Comparison of ENCODE assay signal across 7 mouse cellular contexts in genomic region chr9:114562919-114563751, GRCm38 (mm10). TPM values are rescaled to one million over a fixed set of nuclear protein-coding genes. Genes with fewer than 3 reads are reported as not detected.
A peak's percentile ranks its signal among the peaks of the same experiment; 100 is the strongest.
DNase-seq lines count a peak whose midpoint lies in the region; ATAC-seq lines count a peak whose summit lies in the region.

No protein-coding gene starts in this region.

- no peaks in the 10 kb centered on the region for H3K36me3 ChIP-seq in lung, embryonic 15.5 days
- no peaks in the 10 kb centered on the region for H3K36me3 ChIP-seq in hindbrain, embryonic 14.5 days (replicated peaks; ENCODE audit: control insufficient read depth, insufficient read depth)

- 1% methylated on average over 116 of the region's 122 CpGs for WGBS in lung, embryonic 15.5 days
- under 1% methylated on average over 99 of the region's 122 CpGs for WGBS in hindbrain, embryonic 14.5 days

- H3K4me3 ChIP-seq in lung, embryonic 15.5 days, result peak overlapping the region; percentile 70
- peak overlapping the region; percentile 67 for H3K4me3 ChIP-seq in hindbrain, embryonic 14.5 days (replicated peaks; ENCODE audit: low read length)

- H3K9ac ChIP-seq in lung, embryonic 15.5 days, result peak overlapping the region; percentile 75
- H3K9ac ChIP-seq in hindbrain, embryonic 14.5 days, result peak overlapping the region; percentile 73

- peak overlapping the region; percentile 96 for H3K4me2 ChIP-seq in lung, embryonic 15.5 days
- peak overlapping the region; percentile 69 for H3K4me2 ChIP-seq in hindbrain, embryonic 14.5 days (replicated peaks)

- no peak for DNase-seq in lung, postnatal 36 days
- DNase-seq in embryo, embryonic 9.5 days (ENCODE audit: extremely low spot score), result peak; percentile 58
- peak; percentile 65 for DNase-seq in hindbrain, embryonic 14.5 days (ENCODE audit: low spot score)
- DNase-seq in lung, postnatal 4 days, result peak; percentile 19 to 41
- peak; percentile 18 for DNase-seq in thymus, postnatal 25 days
- DNase-seq in adrenal gland, postnatal 10 days, result no peak

- H3K9me3 ChIP-seq in lung, embryonic 15.5 days, result no peaks in the 10 kb centered on the region
- H3K9me3 ChIP-seq in hindbrain, embryonic 14.5 days (ENCODE audit: control insufficient read depth, low read length), result no peaks in the 10 kb centered on the region

- peaks cover 13% of the 10 kb centered on the region for H3K27me3 ChIP-seq in lung, embryonic 15.5 days
- H3K27me3 ChIP-seq in hindbrain, embryonic 14.5 days (ENCODE audit: control insufficient read depth, insufficient read depth, low read length), result peaks cover 48% of the 10 kb centered on the region

- ATAC-seq in lung, embryonic 15.5 days (ENCODE audit: borderline replicate concordance, extremely low read depth, low FRiP score, low TSS enrichment), result peak; percentile 23; the same call in 1 of the 2 replicates
- peak; percentile 75 for ATAC-seq in hindbrain, embryonic 14.5 days (ENCODE audit: low FRiP score)

- H3K27ac ChIP-seq in lung, embryonic 15.5 days, result peak overlapping the region; percentile 90
- peak overlapping the region; percentile 75 for H3K27ac ChIP-seq in hindbrain, embryonic 14.5 days

- H3K4me1 ChIP-seq in lung, embryonic 15.5 days, result peaks cover 29% of the 10 kb centered on the region
- H3K4me1 ChIP-seq in hindbrain, embryonic 14.5 days (replicated peaks; ENCODE audit: control insufficient read depth, insufficient read depth, low read length), result peaks cover 26% of the 10 kb centered on the region; the same call in 1 of the 2 replicates

RNA-seq across cellular contexts. Expression of gene Trim71, which starts 1.0 kb away (rescaled TPM):
- polyA plus RNA-seq in lung, embryonic 15.5 days (2015; fragmentation: Nextera tagmentation; extraction: Ambion mirVana), result 1.2 TPM in 2 replicates
- 0.29 and 0.31 TPM in 2 replicates for polyA plus RNA-seq in hindbrain, embryonic 14.5 days (2014; fragmentation: Nextera tagmentation; extraction: Ambion mirVana)
- total RNA-seq in adrenal gland, postnatal 10 days (2021), result under 1 TPM in 1 of 2 experiments, not detected in 1; 0.09 TPM

RNA-seq across cellular contexts. Expression of gene C130032M10Rik, which starts 47.6 kb away (rescaled TPM):
- 0.23 TPM in 1 of 2 replicates, not detected in the other for polyA plus RNA-seq in lung, embryonic 15.5 days (2015; fragmentation: Nextera tagmentation; extraction: Ambion mirVana)
- polyA plus RNA-seq in hindbrain, embryonic 14.5 days (2014; fragmentation: Nextera tagmentation; extraction: Ambion mirVana), result not detected in 2 replicates
- not detected for total RNA-seq in adrenal gland, postnatal 10 days (2021)

RNA-seq across cellular contexts. Expression of gene Ccr4, which starts 58.4 kb away (rescaled TPM):
- polyA plus RNA-seq in lung, embryonic 15.5 days (2015; fragmentation: Nextera tagmentation; extraction: Ambion mirVana), result 0.37 TPM in 1 of 2 replicates, not detected in the other
- not detected in 2 replicates for polyA plus RNA-seq in hindbrain, embryonic 14.5 days (2014; fragmentation: Nextera tagmentation; extraction: Ambion mirVana)
- total RNA-seq in adrenal gland, postnatal 10 days (2021), result under 1 TPM in 1 of 2 experiments, not detected in 1; 0.09 TPM

Comparison
In these comparisons a context has a peak if more than half of its experiments do, and no peak if none do; other contexts are left out.
1. DNase-seq: peak in embryo, embryonic 9.5 days (single experiment), hindbrain, embryonic 14.5 days (single experiment), lung, postnatal 4 days (2 of 2) and thymus, postnatal 25 days (single experiment); none in lung, postnatal 36 days (single experiment) and adrenal gland, postnatal 10 days (single experiment).